Mouse (Mus musculus) embryonic facial prominence, embryonic 15.5 days (tissue): ENCODE data around the gene Spaca7. TPM values are rescaled to one million over a fixed set of nuclear protein-coding genes. Genes with fewer than 3 reads are reported as not detected.
"Not testable (repeated sequence)": the region's sequence is repeated elsewhere in the genome, so short reads cannot be mapped to it uniquely, and the experiment has no call there.

Source experiments
- ATAC-seq: fragments of 200-750 bp; cut with Nextera tagmentation; 2 replicates; pipeline ENCODE4 v1.8.0; 2017; ENCODE audit warnings: low read depth, moderate TSS enrichment; ENCODE audit not compliant: insufficient number of reproducible peaks, low FRiP score, low TSS enrichment
- H3K27ac ChIP-seq: fragments of 300-500 bp; sonication (generic); replicated peaks from 2 replicates; pipeline ENCODE4 v1.5.1; 2015; ENCODE audit warnings: mild to moderate bottlenecking, inconsistent platforms
- H3K27me3 ChIP-seq: fragments of 300-500 bp; sonication (generic); 2 replicates; pipeline ENCODE4 v1.6.1; 2015; ENCODE audit warnings: inconsistent platforms
- H3K36me3 ChIP-seq: fragments of 300-500 bp; sonication (generic); 2 replicates; pipeline ENCODE4 v1.6.1; 2015; ENCODE audit warnings: mild to moderate bottlenecking, inconsistent platforms
- H3K4me1 ChIP-seq: fragments of 300-500 bp; sonication (generic); 2 replicates; pipeline ENCODE4 v1.6.1; 2015; ENCODE audit warnings: inconsistent platforms
- H3K4me2 ChIP-seq: fragments of 300-500 bp; sonication (generic); replicated peaks from 2 replicates; pipeline ENCODE4 v1.6.1; 2015; ENCODE audit warnings: mild to moderate bottlenecking, inconsistent platforms
- H3K4me3 ChIP-seq: fragments of 300-500 bp; sonication (generic); replicated peaks from 2 replicates; pipeline ENCODE4 v1.5.1; 2015; ENCODE audit warnings: mild to moderate bottlenecking, inconsistent platforms
- H3K9ac ChIP-seq: fragments of 300-500 bp; sonication (generic); 2 replicates; pipeline ENCODE4 v1.6.1; 2015; ENCODE audit warnings: inconsistent platforms
- H3K9me3 ChIP-seq: fragments of 300-500 bp; sonication (generic); replicated peaks from 2 replicates; pipeline ENCODE4 v1.6.1; 2016; ENCODE audit warnings: inconsistent platforms
- WGBS: fragments of 180-500 bp; shearing (Covaris S2); methylation state at CpG from one replicate; pipeline ENCODE4 v1.1.7; 2015; 5-methylcytosine and 5-hydroxymethylcytosine counted together
- polyA plus RNA-seq: library from polyadenylated mRNA; unstranded; fragments of >200 nt; fragmentation: Nextera tagmentation; extraction: Ambion mirVana; gene quantifications from 2 replicates; pipeline ENCODE4 v1.2.1, GENCODE M21; 2015

Gene Spaca7
- polyA plus RNA-seq, 1 experiment from 2014 or later = not detected

- Histone ChIP-seq H3K27ac (no peak overlapping the region), H3K4me2 (no peak overlapping the region), H3K27me3 (peaks cover 58% of the 10 kb centered on the region), H3K4me3 (no peak overlapping the region), H3K9ac (no peak overlapping the region), H3K9me3 (no peaks in the 10 kb centered on the region), H3K4me1 (no peaks in the 10 kb centered on the region), H3K36me3 (no peaks in the 10 kb centered on the region)
- no peak for ATAC-seq
- 72% methylated on average over 3 of the region's 3 CpGs for WGBS
Measured at GRCm38 (mm10) chr8:12558786-12559185, 14.0 kb upstream of the Spaca7 start.

- no peaks in the 10 kb centered on the region for H3K4me1 ChIP-seq
- no peak overlapping the region for H3K4me2 ChIP-seq
- H3K4me3 ChIP-seq = no peak overlapping the region
- H3K9me3 ChIP-seq = no peaks in the 10 kb centered on the region
- H3K27me3 ChIP-seq = peaks cover 68% of the 10 kb centered on the region
- WGBS = 26% methylated on average over 11 of the region's 11 CpGs
- no peak overlapping the region for H3K27ac ChIP-seq
- no peak overlapping the region for H3K9ac ChIP-seq
- no peak for ATAC-seq
- H3K36me3 ChIP-seq = no peaks in the 10 kb centered on the region
Measured at GRCm38 (mm10) chr8:12561403-12561960, 11.3 kb upstream of the Spaca7 start.

GRCm38 (mm10) chr8:12564307-12564706, 8.5 kb upstream of the Spaca7 start:
- Histone ChIP-seq H3K4me3 (no peak overlapping the region), H3K27ac (no peak overlapping the region), H3K4me1 (no peaks in the 10 kb centered on the region), H3K9ac (no peak overlapping the region), H3K27me3 (peaks cover 56% of the 10 kb centered on the region), H3K4me2 (no peak overlapping the region), H3K36me3 (no peaks in the 10 kb centered on the region), H3K9me3 (no peaks in the 10 kb centered on the region)
- no peak for ATAC-seq
- 3% methylated on average over 4 of the region's 4 CpGs for whole genome bisulfite sequencing

- ATAC-seq = no peak
- no peak overlapping the region for H3K4me2 ChIP-seq
Measured at GRCm38 (mm10) chr8:12565488-12565887, 7.3 kb upstream of the Spaca7 start.

GRCm38 (mm10) chr8:12566509-12566908, 6.3 kb upstream of the Spaca7 start:
- Histone ChIP-seq H3K27ac (no peak overlapping the region), H3K36me3 (no peaks in the 10 kb centered on the region), H3K9ac (no peak overlapping the region), H3K4me2 (no peak overlapping the region), H3K27me3 (peaks cover 45% of the 10 kb centered on the region), H3K4me3 (no peak overlapping the region), H3K4me1 (no peaks in the 10 kb centered on the region), H3K9me3 (no peaks in the 10 kb centered on the region)
- 39% methylated on average over 7 of the region's 7 CpGs for WGBS
- no peak for ATAC-seq

More at GRCm38 (mm10) chr8:12565488-12565887, 7.3 kb upstream of the Spaca7 start:
- Histone ChIP-seq H3K4me3 (no peak overlapping the region), H3K9ac (no peak overlapping the region), H3K4me1 (no peaks in the 10 kb centered on the region), H3K27ac (no peak overlapping the region), H3K36me3 (no peaks in the 10 kb centered on the region), H3K9me3 (no peaks in the 10 kb centered on the region), H3K27me3 (peaks cover 53% of the 10 kb centered on the region)
- 51% methylated on average over 10 of the region's 10 CpGs for WGBS

- Histone ChIP-seq H3K4me3 (no peak overlapping the region), H3K9me3 (no peaks in the 10 kb centered on the region), H3K27me3 (peaks cover 22% of the 10 kb centered on the region), H3K4me1 (no peaks in the 10 kb centered on the region), H3K9ac (no peak overlapping the region), H3K27ac (no peak overlapping the region), H3K4me2 (no peak overlapping the region), H3K36me3 (no peaks in the 10 kb centered on the region)
- no peak for ATAC-seq
- 65% methylated on average over 5 of the region's 5 CpGs for WGBS
Measured at GRCm38 (mm10) chr8:12576003-12576402, 3.2 kb downstream of the Spaca7 start.

- no peak for ATAC-seq
- Histone ChIP-seq H3K4me3 (no peak overlapping the region), H3K36me3 (no peaks in the 10 kb centered on the region), H3K9ac (no peak overlapping the region), H3K4me2 (no peak overlapping the region), H3K9me3 (no peaks in the 10 kb centered on the region), H3K27ac (no peak overlapping the region), H3K4me1 (no peaks in the 10 kb centered on the region), H3K27me3 (peaks cover 26% of the 10 kb centered on the region)
- WGBS = 62% methylated on average over 6 of the region's 6 CpGs
Measured at GRCm38 (mm10) chr8:12576739-12577138, 3.9 kb downstream of the Spaca7 start.

- H3K36me3 ChIP-seq, H3K27ac ChIP-seq, H3K4me2 ChIP-seq, H3K9ac ChIP-seq, ATAC-seq, H3K4me3 ChIP-seq, H3K9me3 ChIP-seq, H3K4me1 ChIP-seq: not testable (repeated sequence)
- peaks cover 12% of the 10 kb centered on the region for H3K27me3 ChIP-seq
- WGBS = 83% methylated on average over 19 of the region's 19 CpGs
Measured at GRCm38 (mm10) chr8:12579339-12579999, 6.6 kb downstream of the Spaca7 start.

GRCm38 (mm10) chr8:12583785-12584184, 11.0 kb downstream of the Spaca7 start:
- ATAC-seq = no peak
- no peaks in the 10 kb centered on the region for H3K36me3 ChIP-seq
- H3K9ac ChIP-seq = no peak overlapping the region
- no peak overlapping the region for H3K4me3 ChIP-seq
- no peaks in the 10 kb centered on the region for H3K4me1 ChIP-seq
- H3K27ac ChIP-seq = no peak overlapping the region
- no peak overlapping the region for H3K4me2 ChIP-seq
- H3K27me3 ChIP-seq = peaks cover 5% of the 10 kb centered on the region; the same call in 1 of the 2 replicates
- no peaks in the 10 kb centered on the region for H3K9me3 ChIP-seq
- WGBS = 83% methylated on average over 5 of the region's 5 CpGs

GRCm38 (mm10) chr8:12607223-12607622, 34.4 kb downstream of the Spaca7 start:
- H3K4me1 ChIP-seq = no peaks in the 10 kb centered on the region
- ATAC-seq = no peak
- H3K4me3 ChIP-seq = no peak overlapping the region
- no peaks in the 10 kb centered on the region for H3K9me3 ChIP-seq
- no peak overlapping the region for H3K9ac ChIP-seq
- WGBS = 22% methylated on average over 6 of the region's 6 CpGs
- H3K4me2 ChIP-seq = no peak overlapping the region
- H3K27ac ChIP-seq = no peak overlapping the region
- no peaks in the 10 kb centered on the region for H3K36me3 ChIP-seq
- peaks cover 5% of the 10 kb centered on the region; the same call in 1 of the 2 replicates for H3K27me3 ChIP-seq

- H3K4me3 ChIP-seq = no peak overlapping the region
- H3K27ac ChIP-seq = no peak overlapping the region
- no peak overlapping the region for H3K9ac ChIP-seq
- no peak overlapping the region for H3K4me2 ChIP-seq
- H3K36me3 ChIP-seq = no peaks in the 10 kb centered on the region
- peaks cover 4% of the 10 kb centered on the region; the same call in 1 of the 2 replicates for H3K27me3 ChIP-seq
- 72% methylated on average over 10 of the region's 10 CpGs for WGBS
- ATAC-seq = no peak
- H3K9me3 ChIP-seq = no peaks in the 10 kb centered on the region
- no peaks in the 10 kb centered on the region for H3K4me1 ChIP-seq
Measured at GRCm38 (mm10) chr8:12608810-12609209, 36.0 kb downstream of the Spaca7 start.
